Mouse (Mus musculus): Measurements from ENCODE around the gene St8sia1.

The St8sia1 gene

GRCm38 (mm10) chr6:142909771-142910105 is 54.5 kb downstream of the St8sia1 start:
- in situ Hi-C loops (cut with MboI; ENCODE audit: low sequenced_read_pairs), result no loop called here

DNA sequence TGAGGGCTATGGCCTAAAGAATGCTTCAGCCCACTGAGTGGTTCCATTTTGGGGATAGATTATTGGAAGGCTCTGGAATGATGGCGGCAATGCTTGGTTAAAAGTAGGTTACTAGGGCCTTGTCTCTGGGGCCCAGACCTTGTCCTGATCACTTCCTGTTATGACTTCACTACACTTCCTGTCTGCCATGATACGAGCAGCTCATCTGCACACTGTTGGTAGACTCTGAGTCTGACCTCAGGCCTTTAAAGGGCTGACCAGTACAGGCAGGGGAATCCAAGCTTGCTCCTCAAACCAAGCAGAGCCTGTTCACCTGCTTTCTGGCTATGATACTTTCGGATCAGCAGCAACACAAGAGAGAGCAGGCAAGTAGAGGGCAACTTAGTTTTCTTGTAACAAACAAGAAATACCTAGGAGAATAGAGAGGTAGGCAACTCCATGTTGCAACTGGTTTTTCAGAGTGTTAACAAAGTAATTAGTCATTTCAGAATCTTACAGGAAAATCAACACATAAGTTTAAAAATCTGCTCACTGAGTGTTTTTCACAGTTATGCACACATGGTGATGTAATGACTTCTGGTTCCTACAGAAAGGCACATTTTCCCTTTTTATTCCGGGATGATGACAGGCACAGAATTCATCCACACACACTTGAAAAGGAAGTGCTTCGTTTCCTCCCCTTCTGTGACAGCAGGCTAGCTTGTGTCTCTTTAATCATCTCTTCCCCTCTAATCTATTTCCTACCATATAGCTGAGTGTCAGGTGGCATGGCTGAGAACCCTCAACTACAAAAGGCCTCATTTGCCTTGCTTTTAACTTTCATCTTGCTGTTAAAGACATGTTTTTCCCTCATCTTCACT is 55.1 kb downstream of the St8sia1 start:
- in situ Hi-C loops (cut with MboI; ENCODE audit: low sequenced_read_pairs), result no loop called here

- in situ Hi-C loops (cut with MboI; ENCODE audit: low sequenced_read_pairs), result no loop called here
Observed at GRCm38 (mm10) chr6:142908412-142908811, 55.8 kb downstream of the St8sia1 start.

- in situ Hi-C loops (cut with MboI; ENCODE audit: low sequenced_read_pairs), result no loop called here
Observed at GRCm38 (mm10) chr6:142895371-142895770, 68.9 kb downstream of the St8sia1 start.

- in situ Hi-C loops (cut with MboI; ENCODE audit: low sequenced_read_pairs), result no loop called here
Observed at GRCm38 (mm10) chr6:142893716-142894115, 70.5 kb downstream of the St8sia1 start.

DNA sequence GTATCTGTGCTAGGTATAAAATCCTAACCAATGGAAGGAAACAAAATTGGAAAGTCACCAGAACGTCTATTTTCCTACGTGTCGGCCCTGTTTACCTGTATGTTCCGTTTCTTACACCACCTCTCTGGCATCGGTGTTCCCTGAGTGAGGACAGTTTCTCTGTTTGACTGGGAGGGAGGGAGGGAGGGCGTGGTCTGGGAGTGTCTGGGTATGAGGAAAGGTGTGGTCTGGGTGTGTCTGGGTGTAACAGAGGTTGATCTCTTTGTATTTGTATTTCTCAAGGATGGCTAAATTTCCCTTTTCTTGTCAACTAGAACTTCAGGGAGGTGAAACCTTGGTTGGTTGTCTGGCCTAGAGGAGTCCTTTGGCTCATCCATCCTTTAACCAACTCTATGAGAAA is 73.9 kb downstream of the St8sia1 start:
- in situ Hi-C loops (cut with MboI; ENCODE audit: low sequenced_read_pairs), result no loop called here

DNA sequence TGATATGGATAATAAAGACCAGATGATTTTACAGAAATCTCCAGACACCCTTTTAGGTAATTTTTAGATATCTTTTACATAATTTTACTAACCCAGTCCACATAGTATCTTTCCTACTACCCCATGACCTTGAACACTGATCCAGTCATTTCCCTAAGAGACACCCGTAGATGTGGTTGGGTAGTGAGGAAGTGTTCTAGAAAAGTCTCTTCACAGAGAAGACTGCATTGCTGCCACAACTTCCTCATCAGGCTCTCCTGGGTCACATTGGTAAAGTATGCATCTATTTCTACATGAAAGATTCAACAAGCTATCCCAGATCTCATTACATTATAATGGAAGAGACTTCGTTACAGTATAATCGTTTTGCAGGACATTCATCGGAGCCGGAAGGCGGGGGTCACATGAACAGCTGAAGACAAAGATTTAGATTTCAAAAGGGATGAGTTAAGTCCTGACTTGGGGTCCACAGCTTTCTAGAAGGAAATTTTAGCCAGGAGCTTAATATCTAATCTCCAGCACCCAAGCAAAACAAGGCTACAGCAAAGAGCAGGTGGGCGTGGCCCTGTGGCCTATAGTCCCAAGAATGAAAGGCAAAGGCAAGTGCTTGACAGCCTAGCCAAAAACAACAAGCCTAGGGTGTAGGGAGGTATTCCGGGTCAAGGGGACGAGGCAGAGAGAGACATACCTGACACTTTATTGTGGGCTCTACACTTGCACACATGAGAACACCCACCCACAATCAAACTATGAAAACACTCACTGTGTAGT is 75.1 kb downstream of the St8sia1 start:
- in situ Hi-C loops (cut with MboI; ENCODE audit: low sequenced_read_pairs), result no loop called here

DNA sequence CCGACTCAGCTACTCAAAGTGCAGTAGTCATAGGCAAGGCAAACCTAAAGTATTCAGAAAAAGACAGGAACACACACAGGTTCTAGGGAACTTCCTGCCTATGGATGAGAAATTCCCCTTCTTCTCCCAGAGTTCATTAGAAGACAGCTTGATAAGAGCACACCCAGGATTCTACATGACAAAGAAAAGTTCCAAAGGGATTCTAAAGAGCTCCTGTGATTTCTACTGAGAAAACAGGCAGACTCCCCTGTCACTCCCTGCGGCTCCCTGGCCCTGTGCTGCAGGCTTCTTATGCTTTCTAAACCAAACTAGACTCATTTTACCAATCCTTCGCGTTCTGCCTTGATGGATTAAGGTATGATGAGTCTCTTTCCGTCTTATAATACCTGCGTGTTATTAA is 75.9 kb downstream of the St8sia1 start:
- in situ Hi-C loops (cut with MboI; ENCODE audit: low sequenced_read_pairs), result no loop called here

DNA sequence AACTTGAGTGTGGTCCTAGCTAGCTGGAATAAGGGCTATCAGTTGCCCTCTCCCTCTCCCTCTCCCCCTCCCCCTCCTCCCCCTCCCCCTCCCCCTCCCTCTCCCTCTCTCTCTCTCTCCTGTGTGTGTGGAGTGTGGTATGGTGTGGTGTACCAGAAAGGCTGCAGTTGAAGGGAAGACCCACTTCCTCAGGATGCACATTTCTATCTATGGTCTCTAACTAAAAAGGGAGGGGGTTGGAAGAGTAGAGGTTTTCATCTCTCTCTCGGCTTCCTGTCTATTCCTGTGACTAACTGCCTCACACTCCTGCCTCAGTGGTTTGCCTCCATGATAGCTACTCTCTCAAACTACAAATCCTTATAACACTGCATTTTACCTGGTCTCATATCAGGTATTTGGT is 76.9 kb downstream of the St8sia1 start:
- in situ Hi-C loops (cut with MboI; ENCODE audit: low sequenced_read_pairs), result no loop called here

DNA sequence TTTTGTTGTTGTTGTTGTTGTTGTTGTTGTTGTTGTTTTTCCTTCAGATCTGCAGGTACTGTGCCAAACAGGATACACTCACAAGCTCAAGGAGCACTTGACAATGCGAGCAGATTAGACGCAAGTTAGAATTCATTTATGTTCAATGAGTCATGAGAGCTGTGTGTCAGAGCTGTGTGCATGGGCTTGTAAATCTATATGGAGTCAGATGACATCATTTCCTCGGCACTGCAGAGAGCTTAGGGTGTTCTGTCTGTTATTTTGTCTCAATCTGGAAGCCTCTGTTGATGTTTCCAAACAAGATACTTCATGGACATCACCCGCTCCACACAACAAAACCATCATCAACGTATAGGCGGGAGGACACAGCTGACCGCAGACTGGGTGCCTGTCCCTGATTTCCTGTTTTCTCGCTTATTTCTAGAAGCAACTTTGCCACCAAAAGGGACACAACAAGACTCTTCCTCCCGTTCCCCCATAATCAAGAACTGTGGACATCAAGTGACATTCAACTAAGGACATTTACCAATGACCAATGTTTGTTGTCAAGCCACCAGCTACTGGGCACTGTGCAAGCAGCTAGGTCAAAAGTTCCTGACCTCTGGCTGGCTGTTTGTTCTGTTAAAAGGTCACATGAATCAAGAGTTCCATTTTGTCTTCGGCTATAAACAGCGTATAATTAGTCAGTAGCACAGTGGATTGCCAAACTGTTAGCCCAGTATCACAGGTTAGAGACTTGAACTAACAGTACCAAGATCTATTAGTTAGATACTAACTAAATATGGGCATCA is 78.7 kb downstream of the St8sia1 start:
- in situ Hi-C loops (cut with MboI; ENCODE audit: low sequenced_read_pairs), result no loop called here

DNA sequence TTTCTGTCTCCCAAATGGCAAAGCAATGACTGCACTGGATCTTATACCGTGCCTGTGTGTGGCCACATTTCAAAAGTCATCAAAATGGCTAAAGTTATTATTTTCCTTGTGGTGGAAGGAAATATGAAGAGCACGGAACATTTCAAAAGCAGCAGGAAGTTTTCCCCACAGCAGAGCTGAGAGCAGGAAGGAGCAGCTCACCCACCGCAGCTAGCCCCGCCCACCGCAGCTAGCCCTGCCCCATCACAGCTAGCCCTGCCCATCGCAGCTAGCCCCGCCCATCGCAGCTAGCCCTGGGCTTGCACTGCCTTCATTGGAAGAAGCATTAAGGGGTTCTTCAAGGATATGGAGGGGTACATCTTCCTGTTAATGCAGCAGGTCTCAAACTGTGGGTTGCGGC is 80.1 kb downstream of the St8sia1 start:
- in situ Hi-C loops (cut with MboI; ENCODE audit: low sequenced_read_pairs), result no loop called here

DNA sequence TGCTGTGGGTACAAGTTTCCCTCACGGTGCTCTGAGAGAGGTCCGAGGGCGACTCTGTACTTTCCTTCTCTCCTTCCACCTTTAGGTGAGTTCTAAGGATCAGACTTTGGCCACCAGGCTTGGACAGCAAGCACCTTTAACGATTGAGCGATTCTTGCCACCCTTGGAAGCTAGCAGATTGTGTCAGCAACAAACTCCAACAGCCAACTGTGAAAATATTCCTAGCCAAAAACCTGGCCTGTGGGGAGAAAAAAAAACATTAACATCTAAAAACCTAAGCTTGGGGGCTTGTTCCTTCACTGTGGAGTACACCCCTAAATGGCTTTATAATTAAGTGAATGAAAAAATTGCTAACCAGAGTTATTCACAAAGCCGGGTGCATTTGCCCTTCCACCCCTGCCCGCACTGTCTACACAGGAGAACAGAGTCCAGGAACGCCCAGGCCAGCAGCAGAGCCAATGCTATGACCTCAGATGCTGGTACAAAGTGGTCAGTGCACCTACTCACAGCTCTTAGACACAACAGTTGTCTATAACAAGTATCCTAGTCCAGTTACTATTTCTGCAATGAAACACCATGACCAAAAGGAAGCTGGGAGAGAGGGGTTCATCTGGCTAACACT is 83.3 kb downstream of the St8sia1 start:
- in situ Hi-C loops (cut with MboI; ENCODE audit: low sequenced_read_pairs), result no loop called here

DNA sequence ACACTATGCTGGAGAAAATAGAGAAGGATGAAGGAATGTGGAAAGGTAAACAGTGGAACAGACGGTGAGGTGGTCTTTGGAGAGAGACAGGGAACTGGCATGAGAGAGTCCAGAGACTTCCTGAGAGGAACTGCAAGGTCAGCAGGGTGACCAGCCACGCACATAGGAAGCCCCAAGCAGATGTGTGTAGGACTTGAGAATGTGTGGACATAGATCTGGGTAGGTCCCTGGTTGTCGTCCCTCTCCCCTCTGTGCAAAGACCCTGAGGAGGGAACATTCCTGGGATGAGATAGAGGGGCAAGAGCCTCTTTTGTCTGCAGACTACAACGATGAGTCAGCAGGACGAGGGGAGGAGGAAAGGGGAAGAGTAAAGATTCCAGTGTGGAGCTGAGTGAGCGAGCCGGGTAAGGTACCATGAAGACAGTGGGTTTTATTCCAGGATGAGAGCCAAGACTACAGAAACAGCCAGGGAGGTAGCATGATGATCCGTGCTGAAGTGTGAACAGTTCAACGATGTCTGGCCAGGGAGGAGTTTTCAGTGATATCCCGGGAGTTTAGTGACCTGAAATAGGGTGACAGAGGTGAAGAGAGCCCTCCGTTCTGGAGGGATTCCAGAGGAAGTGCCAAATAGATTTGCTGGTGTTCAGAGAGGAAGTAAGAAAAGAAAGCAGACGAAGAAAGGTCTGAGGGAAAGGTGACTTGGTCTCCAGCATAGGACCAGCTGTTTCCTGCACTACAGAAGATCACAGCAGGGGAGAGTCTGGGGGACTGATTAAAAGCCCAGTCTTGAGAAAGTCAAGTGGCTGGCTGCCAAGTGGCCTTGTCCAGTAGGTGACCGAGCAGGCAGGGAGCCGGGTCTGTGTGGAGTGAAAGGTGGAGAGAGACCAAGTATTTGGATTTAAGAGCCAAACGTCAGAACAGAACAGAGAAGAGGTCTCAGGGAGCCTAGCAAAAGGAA is 85.2 kb downstream of the St8sia1 start:
- in situ Hi-C loops (cut with MboI; ENCODE audit: low sequenced_read_pairs), result no loop called here

DNA sequence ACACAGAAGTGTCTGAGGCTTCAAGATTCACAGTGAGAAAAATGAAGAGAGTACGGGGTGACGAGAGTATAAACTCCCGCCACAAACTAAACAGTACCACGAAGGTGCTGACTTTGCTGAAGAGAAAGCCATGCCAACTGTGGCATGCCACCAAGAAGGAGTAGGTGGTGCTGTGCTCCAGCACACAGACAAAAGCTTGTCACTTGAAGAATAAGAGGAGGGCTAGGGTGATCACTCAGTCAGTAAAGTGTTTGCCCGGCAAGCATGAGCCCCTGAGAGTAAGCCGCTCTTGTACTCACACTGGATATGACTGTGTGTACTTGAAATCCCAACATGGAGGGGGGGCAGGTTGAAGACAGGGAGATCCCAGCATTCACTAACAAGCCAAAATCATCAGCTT is 87.0 kb downstream of the St8sia1 start:
- in situ Hi-C loops (cut with MboI; ENCODE audit: low sequenced_read_pairs), result no loop called here

DNA sequence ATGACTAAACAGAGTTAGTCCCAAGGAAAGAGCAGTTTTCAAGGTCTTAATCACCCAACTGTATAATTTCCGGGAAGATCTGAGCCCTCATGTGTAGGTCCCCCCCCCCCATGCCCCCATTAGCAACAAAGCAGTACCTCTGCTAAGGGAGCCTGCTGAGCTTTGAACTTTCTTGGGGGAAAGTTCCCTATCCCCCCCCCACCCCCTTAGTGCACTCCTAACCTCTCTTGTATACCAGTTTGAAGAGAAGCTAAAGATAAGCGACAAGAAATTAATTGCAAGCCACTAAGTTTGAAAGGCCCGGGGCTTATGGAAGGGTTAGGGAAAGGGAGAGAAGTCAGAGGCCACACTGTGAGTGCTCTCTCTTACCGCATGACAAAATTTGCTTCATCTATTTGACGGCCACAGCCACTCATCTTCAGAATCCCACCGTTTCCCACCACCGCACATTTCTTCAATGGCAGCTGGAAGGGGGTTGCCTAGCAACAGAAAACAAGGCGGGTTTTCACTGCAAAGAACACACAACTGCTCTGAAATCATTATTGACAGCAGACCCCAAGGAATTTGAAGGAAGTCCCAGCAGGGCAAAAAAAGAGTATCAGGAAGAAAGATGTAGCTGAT is 87.9 kb downstream of the St8sia1 start:
- in situ Hi-C loops (cut with MboI; ENCODE audit: low sequenced_read_pairs), result no loop called here

DNA sequence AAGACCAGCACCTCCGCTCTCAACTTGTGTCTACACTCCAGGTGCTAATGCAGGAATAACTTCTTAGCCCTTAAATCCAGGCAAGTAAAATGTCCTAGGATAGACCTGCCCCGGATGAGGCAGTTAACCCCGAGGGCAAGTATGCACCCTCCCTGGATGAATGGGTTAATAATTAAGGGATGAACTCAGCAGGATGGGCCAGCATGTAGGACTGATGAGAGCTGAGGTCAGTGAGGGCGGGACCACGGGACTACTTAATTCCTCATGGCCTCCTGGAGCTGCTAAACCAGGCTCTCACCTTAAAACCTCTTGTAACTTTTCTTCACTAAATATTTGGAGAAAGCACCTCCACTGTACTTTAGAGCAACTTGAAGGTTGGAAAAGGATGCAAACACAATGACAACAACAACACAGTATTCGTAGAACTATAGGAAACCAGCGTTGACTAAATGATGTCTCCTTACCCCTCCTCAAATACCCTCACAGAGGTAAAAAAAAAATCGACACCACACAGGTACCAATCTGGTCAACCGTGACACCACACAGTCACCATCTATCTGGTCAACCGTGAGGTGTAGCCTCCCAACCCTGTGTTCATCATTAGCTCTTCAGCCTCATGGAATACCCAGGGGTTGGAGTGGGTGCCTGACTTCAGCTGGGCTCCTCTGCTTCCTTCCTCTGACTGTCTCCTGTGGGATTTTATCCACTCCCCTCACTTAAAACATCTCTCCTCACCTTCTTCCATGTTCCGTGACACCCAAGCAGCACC is 90.3 kb downstream of the St8sia1 start:
- in situ Hi-C loops (cut with MboI; ENCODE audit: low sequenced_read_pairs), result no loop called here

DNA sequence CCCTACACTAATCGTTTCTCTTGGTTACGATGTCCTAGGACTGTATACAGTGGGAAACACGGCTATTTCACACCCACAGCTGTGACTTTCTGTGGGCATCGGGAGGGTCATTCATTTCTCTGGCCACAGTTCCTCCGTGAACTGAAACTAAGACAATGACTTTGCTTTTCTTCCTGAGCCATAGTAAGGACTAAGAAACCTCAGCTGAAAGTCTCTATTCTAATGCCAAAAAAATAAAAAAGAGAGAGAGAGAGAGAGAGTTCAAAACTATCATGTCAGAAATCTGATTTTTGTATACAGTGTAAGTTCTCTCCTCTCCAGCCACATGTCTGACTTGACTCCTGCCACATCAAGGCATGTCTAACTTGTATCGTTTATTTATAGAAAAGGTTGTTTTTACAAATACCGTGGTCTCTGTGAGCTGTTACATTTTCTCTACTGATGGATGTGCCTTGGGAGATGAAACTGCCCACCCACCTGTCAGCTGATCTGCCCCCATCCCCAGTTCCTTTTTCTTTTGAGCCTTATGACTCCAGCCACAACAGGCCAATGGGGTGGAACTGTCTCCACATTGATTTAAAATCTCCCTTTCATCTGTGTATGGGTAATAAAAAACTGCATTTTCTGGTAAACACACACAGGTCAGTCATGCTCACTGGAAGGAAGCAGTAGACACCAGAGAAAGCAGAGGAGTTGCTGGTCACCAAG is 94.4 kb downstream of the St8sia1 start:
- in situ Hi-C loops (cut with MboI; ENCODE audit: low sequenced_read_pairs), result no loop called here

GRCm38 (mm10) chr6:142867471-142868055 is 96.7 kb downstream of the St8sia1 start:
- in situ Hi-C loops (cut with MboI; ENCODE audit: low sequenced_read_pairs), result no loop called here

Measured in CH12F3 (cell line).